Mouse (Mus musculus) E14TG2a.4 (cell line): ENCODE data around the gene Pfkfb1.

Experiments used
- H3K27me3 ChIP-seq: 2 replicates; pipeline ENCODE4 v1.6.1; 2014; ENCODE audit warnings: low read length, control low read depth; ENCODE audit not compliant: insufficient read depth
- H3K36me3 ChIP-seq: 2 replicates; pipeline ENCODE4 v1.6.1; 2014; ENCODE audit warnings: low read length, control low read depth; ENCODE audit not compliant: insufficient read depth
- H3K4me1 ChIP-seq: replicated peaks from 2 replicates; pipeline ENCODE4 v1.6.1; 2014; ENCODE audit warnings: low read depth, low read length, control low read depth
- H3K4me3 ChIP-seq: replicated peaks from 2 replicates; pipeline ENCODE4 v1.5.1; 2014; ENCODE audit warnings: mild to moderate bottlenecking, low read length
- H3K9me3 ChIP-seq: 2 replicates; pipeline ENCODE4 v1.6.1; 2014; ENCODE audit warnings: low read length, control low read depth
- CTCF ChIP-seq: conservative IDR thresholded peaks from 2 replicates; pipeline ENCODE4 v1.5.1; 2014; ENCODE audit warnings: low read length
- NANOG ChIP-seq: IDR thresholded peaks from 2 replicates; pipeline ENCODE4 v1.6.1; 2014; ENCODE audit warnings: borderline replicate concordance, low read length, mixed read lengths
- POU5F1 ChIP-seq: IDR thresholded peaks from 2 replicates; pipeline ENCODE4 v1.6.1; 2014; ENCODE audit warnings: low read length, borderline replicate concordance

Pfkfb1 gene

GRCm38 (mm10) chrX:150656908-150657796 lies 69.1 kb downstream of the Pfkfb1 start, which contains the start of gene Tro:
TSS of gene Tro (minus strand) at chrX:150657583.
- Histone ChIP-seq H3K4me1 (no peaks in the 10 kb centered on the region), H3K36me3 (peaks cover 30% of the 10 kb centered on the region), H3K9me3 (no peaks in the 10 kb centered on the region), H3K27me3 (no peaks in the 10 kb centered on the region), H3K4me3 (peak within 1 kb of the TSS; percentile 81)
- TF ChIP-seq CTCF (no peak), POU5F1 (no peak), NANOG (no peak)

- no peak overlapping the region for H3K4me3 ChIP-seq
- no peaks in the 10 kb centered on the region for H3K27me3 ChIP-seq
- TF ChIP-seq POU5F1 (no peak), NANOG (no peak)
- peaks cover 27% of the 10 kb centered on the region for H3K36me3 ChIP-seq
- H3K9me3 ChIP-seq: no peaks in the 10 kb centered on the region
- no peaks in the 10 kb centered on the region for H3K4me1 ChIP-seq
Measured at GRCm38 (mm10) chrX:150657797-150658118, 69.7 kb downstream of the Pfkfb1 start.

- no peak for TF ChIP-seq NANOG
- TF ChIP-seq POU5F1: no peak
- no peak; the same call in 1 of the 2 replicates for TF ChIP-seq CTCF
- Histone ChIP-seq H3K27me3 (no peaks in the 10 kb centered on the region), H3K4me3 (no peak overlapping the region), H3K9me3 (no peaks in the 10 kb centered on the region), H3K4me1 (no peaks in the 10 kb centered on the region), H3K36me3 (no peaks in the 10 kb centered on the region)
Measured at GRCm38 (mm10) chrX:150662809-150663208, 74.8 kb downstream of the Pfkfb1 start.

GRCm38 (mm10) chrX:150677505-150677904 lies 89.5 kb downstream of the Pfkfb1 start:
- no peaks in the 10 kb centered on the region for H3K4me1 ChIP-seq
- no peaks in the 10 kb centered on the region for H3K9me3 ChIP-seq
- H3K36me3 ChIP-seq: no peaks in the 10 kb centered on the region
- H3K4me3 ChIP-seq: no peak overlapping the region
- TF ChIP-seq NANOG (peak; percentile 90; the same call in 1 of the 2 replicates), CTCF (no peak), POU5F1 (peak; percentile 32; the same call in 1 of the 2 replicates)
- no peaks in the 10 kb centered on the region for H3K27me3 ChIP-seq
